Mouse (Mus musculus) olfactory bulb, adult 2 months (tissue): Measurements from ENCODE around the gene Gm10644.
"Not testable (repeated sequence)": the region's sequence is repeated elsewhere in the genome, so short reads cannot be mapped to it uniquely, and the experiment has no call there.

Experiments used
- CTCF ChIP-seq: fragments of 200-500 bp; IDR thresholded peaks from 2 replicates; pipeline ENCODE4 v1.5.1; 2012; ENCODE audit warnings: low read depth, mild to moderate bottlenecking, low read length, moderate library complexity; ENCODE audit not compliant: insufficient read depth
- POLR2A ChIP-seq: fragments of 200-500 bp; IDR thresholded peaks from 2 replicates; pipeline ENCODE4 v1.6.1; 2012; ENCODE audit warnings: mild to moderate bottlenecking, low read depth, low read length, moderate library complexity; ENCODE audit not compliant: insufficient read depth

DNA sequence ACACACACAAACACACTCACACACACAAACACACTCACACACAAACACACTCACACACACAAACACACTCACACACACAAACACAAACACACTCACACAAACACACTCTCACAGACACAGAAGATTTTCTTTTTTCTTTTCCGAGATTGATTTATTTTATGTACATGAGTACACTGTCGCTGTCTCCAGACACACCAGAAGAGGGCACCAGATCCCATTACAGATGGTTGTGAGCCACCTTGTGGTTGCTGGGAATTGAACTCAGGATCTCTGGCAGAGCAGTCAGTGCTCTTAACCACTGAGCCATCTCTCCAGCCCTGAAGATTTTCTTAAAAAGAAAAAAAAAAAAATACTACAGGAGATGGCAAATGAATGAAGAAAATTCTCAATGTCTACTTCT is 28.2 kb upstream of the Gm10644 start:
- TF ChIP-seq POLR2A, CTCF: not testable (repeated sequence)
